21 mouse cellular contexts compared by ENCODE assay signal in the genomic region with DNA sequence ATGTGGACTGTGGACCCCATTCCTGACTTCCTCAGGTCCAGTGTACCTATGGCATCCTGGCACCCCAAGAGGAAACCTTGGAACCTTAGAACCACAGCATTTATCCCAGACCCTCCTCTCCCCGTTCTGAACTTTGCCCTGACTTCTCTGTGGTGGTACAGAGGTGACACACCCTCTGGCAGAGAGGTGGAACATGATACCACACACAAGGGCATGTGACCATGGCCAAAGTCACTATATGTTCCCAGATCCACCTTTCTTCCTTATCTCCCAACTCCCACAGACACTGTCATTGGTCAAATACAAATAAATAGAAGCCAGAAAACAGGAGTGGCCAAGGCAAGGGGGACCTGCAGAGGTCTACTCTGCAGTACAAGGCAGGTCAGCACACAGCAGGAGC. TPM values are rescaled to one million over a fixed set of nuclear protein-coding genes. Genes with fewer than 3 reads are reported as not detected.
A peak's percentile ranks its signal among the peaks of the same experiment; 100 is the strongest.
DNase-seq lines count a peak whose midpoint lies in the region; ATAC-seq and TF ChIP-seq lines count a peak whose summit lies in the region.
"Had no signal": no experiment of that assay in that cellular context is flagged by ENCODE, and none has a peak within 500 bp of the region (broad histone marks: within the 10 kb centered on the region; RNA-seq: fewer than 3 reads in every experiment).

No protein-coding gene starts in this region.

- TF ChIP-seq POLR2A in MEL (IDR thresholded peaks at IDR 0.05; ENCODE audit: control insufficient read depth in 1 of 2, insufficient read depth in 1 of 2, low read depth in 1 of 2, low read length in 2 of 2, poor library complexity in 1 of 2) = no peak

- H3K4me2 ChIP-seq in intestine, embryonic 16.5 days (ENCODE audit: low read depth, low read length) = no peak overlapping the region
- H3K4me2 ChIP-seq: embryonic facial prominence, embryonic 13.5 days; embryonic facial prominence, embryonic 15.5 days; forebrain, embryonic 12.5 days had no signal

- no peaks in the 10 kb centered on the region for H3K27me3 ChIP-seq in heart, embryonic 10.5 days (ENCODE audit: insufficient read depth, poor library complexity, severe bottlenecking)
- H3K27me3 ChIP-seq in MEL (ENCODE audit: control insufficient read depth in 1 of 2, insufficient read depth in 2 of 2, low read length in 2 of 2) = peaks cover 1 to 3% of the 10 kb centered on the region in 2 experiments; a peak in 2 of 4 replicates
- H3K27me3 ChIP-seq in intestine, embryonic 16.5 days (replicated peaks; ENCODE audit: control insufficient read depth, insufficient read depth, low read length) = no peaks in the 10 kb centered on the region
- H3K27me3 ChIP-seq: embryonic facial prominence, embryonic 15.5 days had no signal

- TF ChIP-seq CTCF in MEL (IDR thresholded peaks at IDR 0.05 in 2 of 3, conservative IDR thresholded peaks at IDR 0.05 in 1 of 3; ENCODE audit: control insufficient read depth in 1 of 3, insufficient read depth in 1 of 3, low read depth in 2 of 3, low read length in 3 of 3, poor library complexity in 1 of 3, severe bottlenecking in 1 of 3) = no peak

- TF ChIP-seq RAD21 in MEL (IDR thresholded peaks at IDR 0.05; ENCODE audit: low read depth, low read length) = no peak

- no peaks in the 10 kb centered on the region for H3K36me3 ChIP-seq in heart, embryonic 10.5 days
- H3K36me3 ChIP-seq in MEL (ENCODE audit: control insufficient read depth in 1 of 2, insufficient read depth in 2 of 2, low read length in 2 of 2) = peaks cover 0 to 7% of the 10 kb centered on the region in 2 experiments; a peak in 2 of 4 replicates
- H3K36me3 ChIP-seq in intestine, embryonic 16.5 days (ENCODE audit: control insufficient read depth, insufficient read depth, low read length) = no peaks in the 10 kb centered on the region
- H3K36me3 ChIP-seq: embryonic facial prominence, embryonic 13.5 days; embryonic facial prominence, embryonic 15.5 days; forebrain, embryonic 10.5 days; forebrain, embryonic 12.5 days; G1E had no signal

- 34% methylated on average over 1 of the region's 1 CpGs for WGBS in heart, embryonic 10.5 days
- 36% methylated on average over 1 of the region's 1 CpGs for WGBS in intestine, embryonic 16.5 days

- H3K9ac ChIP-seq in MEL (ENCODE audit: control insufficient read depth, low read depth, low read length, poor library complexity, severe bottlenecking) = no peak overlapping the region
- no peak overlapping the region for H3K9ac ChIP-seq in intestine, embryonic 16.5 days (ENCODE audit: low read depth, low read length)
- H3K9ac ChIP-seq: embryonic facial prominence, embryonic 13.5 days; embryonic facial prominence, embryonic 15.5 days; forebrain, embryonic 12.5 days had no signal

- peak; percentile 66 for ATAC-seq in intestine, embryonic 16.5 days
- ATAC-seq: CD4-positive, CD25-positive, alpha-beta regulatory T cell, adult 4 months had no signal

- no peak overlapping the region for H3K27ac ChIP-seq in heart, embryonic 10.5 days
- no peak overlapping the region for H3K27ac ChIP-seq in MEL (ENCODE audit: control insufficient read depth, low read depth, low read length)
- H3K27ac ChIP-seq in intestine, embryonic 16.5 days (ENCODE audit: low read length) = no peak overlapping the region
- H3K27ac ChIP-seq: embryonic facial prominence, embryonic 13.5 days; embryonic facial prominence, embryonic 15.5 days; forebrain, embryonic 10.5 days; forebrain, embryonic 12.5 days had no signal

- DNase-seq in heart, embryonic 10.5 days (ENCODE audit: low spot score) = peak; percentile 45
- no peak for DNase-seq in heart, postnatal 4 days
- peak; percentile 31 for DNase-seq in MEL (ENCODE audit: low read depth, low spot score)
- no peak for DNase-seq in kidney, adult 8-10 months
- no peak for DNase-seq in cerebellum, postnatal 4 days (ENCODE audit: low spot score in 2 of 2)
- DNase-seq: adrenal gland, adult 2 months; adrenal gland, postnatal 10 days; adrenal gland, postnatal 25 days; B cell, adult 2 months; cerebellum, adult 11 months; cerebellum, adult 18-20 months; cerebellum, adult 9-10 months; embryo, embryonic 11 days had no signal

- H3K4me3 ChIP-seq in heart, embryonic 10.5 days = no peak overlapping the region
- no peak overlapping the region for H3K4me3 ChIP-seq in MEL (ENCODE audit: control insufficient read depth in 1 of 2, insufficient read depth in 1 of 2, low read depth in 2 of 2, low read length in 2 of 2)
- H3K4me3 ChIP-seq in intestine, embryonic 16.5 days (ENCODE audit: low read length) = no peak overlapping the region
- H3K4me3 ChIP-seq: embryonic facial prominence, embryonic 13.5 days; embryonic facial prominence, embryonic 15.5 days; erythroblast, embryonic 14.5 days; forebrain, embryonic 10.5 days; forebrain, embryonic 12.5 days had no signal

- H3K9me3 ChIP-seq in heart, embryonic 10.5 days = no peaks in the 10 kb centered on the region
- no peaks in the 10 kb centered on the region for H3K9me3 ChIP-seq in MEL (replicated peaks; ENCODE audit: insufficient read depth, low read length)
- no peaks in the 10 kb centered on the region for H3K9me3 ChIP-seq in intestine, embryonic 16.5 days (ENCODE audit: control insufficient read depth, low read length)
- H3K9me3 ChIP-seq: embryonic facial prominence, embryonic 13.5 days; embryonic facial prominence, embryonic 15.5 days; forebrain, embryonic 10.5 days; forebrain, embryonic 12.5 days; G1E had no signal

- TF ChIP-seq EP300 in MEL (IDR thresholded peaks at IDR 0.05; ENCODE audit: low read depth in 1 of 2, low read length in 2 of 2) = no peak

- peaks cover 6% of the 10 kb centered on the region for H3K4me1 ChIP-seq in heart, embryonic 10.5 days
- H3K4me1 ChIP-seq in MEL (ENCODE audit: control insufficient read depth in 1 of 2, insufficient read depth in 2 of 2, low read length in 2 of 2) = peaks cover 0 to 20% of the 10 kb centered on the region in 2 experiments; a peak in 3 of 4 replicates
- peaks cover 3% of the 10 kb centered on the region; the same call in 1 of the 2 replicates for H3K4me1 ChIP-seq in intestine, embryonic 16.5 days (ENCODE audit: control insufficient read depth, insufficient read depth, low read length)
- H3K4me1 ChIP-seq: embryonic facial prominence, embryonic 13.5 days; embryonic facial prominence, embryonic 15.5 days had no signal

- no peaks in the 10 kb centered on the region for H3K79me2 ChIP-seq in MEL (ENCODE audit: control insufficient read depth, insufficient read depth, low read length, poor library complexity)

TF ChIP-seq in MEL, 35 proteins besides CTCF, POLR2A, EP300 and RAD21:
- TF ChIP-seq MYC (IDR thresholded peaks at IDR 0.05; ENCODE audit: low read depth, low read length) (no peak), USF1 (IDR thresholded peaks at IDR 0.05; ENCODE audit: low read depth, low read length) (peak; percentile 73)
TF ChIP-seq in MEL: peak in this region for 1.

RNA-seq across cellular contexts. Expression of a gene that starts 10.9 kb away (rescaled TPM):
- polyA plus RNA-seq in heart, embryonic 10.5 days (2016; fragmentation: Nextera tagmentation; extraction: Ambion mirVana) = 73.7 and 92.1 TPM in 2 replicates
- total RNA-seq in heart, postnatal 4 days (2021) = 10 to 100 TPM; 89.7 to 96.9 TPM
- total RNA-seq in MEL (2012; rRNA removed) = 2.1 and 2.7 TPM in 2 replicates
- 10 to 100 TPM in 1 of 2 experiments, not detected in 1; 16.5 TPM for polyA plus RNA-seq in MEL (2012; ENCODE audit: insufficient read depth in 1 of 2, insufficient read length in 2 of 2, low read depth in 1 of 2, low replicate concordance in 2 of 2, missing spikeins in 1 of 2)
- polyA plus RNA-seq in intestine, embryonic 16.5 days (2015; fragmentation: Nextera tagmentation; extraction: Ambion mirVana) = 9.5 and 10.0 TPM in 2 replicates
- polyA plus RNA-seq: erythroblast, embryonic 14.5 days; G1E had no signal

RNA-seq across cellular contexts. Expression of a gene that starts 48.6 kb away (rescaled TPM):
- polyA plus RNA-seq in heart, embryonic 10.5 days (2016; fragmentation: Nextera tagmentation; extraction: Ambion mirVana) = 19.1 and 22.8 TPM in 2 replicates
- 10 to 100 TPM; 19.9 to 21.6 TPM for total RNA-seq in heart, postnatal 4 days (2021)
- 37.1 and 37.9 TPM in 2 replicates for total RNA-seq in MEL (2012; rRNA removed)
- 10 to 100 TPM in 1 of 2 experiments, not detected in 1; 39.7 TPM for polyA plus RNA-seq in MEL (2012; ENCODE audit: insufficient read depth in 1 of 2, insufficient read length in 2 of 2, low read depth in 1 of 2, low replicate concordance in 2 of 2, missing spikeins in 1 of 2)
- 16.3 and 18.0 TPM in 2 replicates for polyA plus RNA-seq in intestine, embryonic 16.5 days (2015; fragmentation: Nextera tagmentation; extraction: Ambion mirVana)

RNA-seq across cellular contexts. Expression of a gene that starts 50.2 kb away (rescaled TPM):
- polyA plus RNA-seq in heart, embryonic 10.5 days (2016; fragmentation: Nextera tagmentation; extraction: Ambion mirVana) = 27.1 and 27.4 TPM in 2 replicates
- 10 to 100 TPM; 24.5 to 24.6 TPM for total RNA-seq in heart, postnatal 4 days (2021)
- total RNA-seq in MEL (2012; rRNA removed) = 38.3 and 45.0 TPM in 2 replicates
- polyA plus RNA-seq in MEL (2012; ENCODE audit: insufficient read depth in 1 of 2, insufficient read length in 2 of 2, low read depth in 1 of 2, low replicate concordance in 2 of 2, missing spikeins in 1 of 2) = 10 to 100 TPM in 1 of 2 experiments, not detected in 1; 59.6 TPM
- 26.7 and 28.1 TPM in 2 replicates for polyA plus RNA-seq in intestine, embryonic 16.5 days (2015; fragmentation: Nextera tagmentation; extraction: Ambion mirVana)

RNA-seq across cellular contexts. Expression of a gene that starts 57.8 kb away (rescaled TPM):
- 107 and 126 TPM in 2 replicates for polyA plus RNA-seq in heart, embryonic 10.5 days (2016; fragmentation: Nextera tagmentation; extraction: Ambion mirVana)
- 10 to 100 TPM; 47.4 to 49.3 TPM for total RNA-seq in heart, postnatal 4 days (2021)
- 228 and 257 TPM in 2 replicates for total RNA-seq in MEL (2012; rRNA removed)
- 100 to 1,000 TPM in 1 of 2 experiments, not detected in 1; 244 TPM for polyA plus RNA-seq in MEL (2012; ENCODE audit: insufficient read depth in 1 of 2, insufficient read length in 2 of 2, low read depth in 1 of 2, low replicate concordance in 2 of 2, missing spikeins in 1 of 2)
- 75.0 and 82.7 TPM in 2 replicates for polyA plus RNA-seq in intestine, embryonic 16.5 days (2015; fragmentation: Nextera tagmentation; extraction: Ambion mirVana)

Comparison
In these comparisons a context has a peak if more than half of its experiments do, and no peak if none do; other contexts are left out.
1. DNase-seq: peak in heart, embryonic 10.5 days (single experiment) and MEL (single experiment); none in heart, postnatal 4 days (single experiment), kidney, adult 8-10 months (0 of 2) and cerebellum, postnatal 4 days (0 of 2).